ENCODE assay signal across 11 mouse cellular contexts in genomic region chr13:23717593-23718245, GRCm38 (mm10). TPM values are rescaled to one million over a fixed set of nuclear protein-coding genes. Genes with fewer than 3 reads are reported as not detected.
"Had no signal": no experiment of that assay in that cellular context is flagged by ENCODE, and none has a peak within 500 bp of the region (broad histone marks: within the 10 kb centered on the region; RNA-seq: fewer than 3 reads in every experiment).

No protein-coding gene starts in this region.

RNA-seq across cellular contexts. Expression of gene Hist1h1t, which starts 22.1 kb away (rescaled TPM):
- total RNA-seq: layer of hippocampus, adult 2 months; layer of hippocampus, postnatal 10 days; left cerebral cortex, postnatal 36 days had no signal
- polyA plus RNA-seq: inflammation-experienced regulatory T-cells, adult 6 months; intestine, postnatal 0 days; kidney, postnatal 0 days; lung, adult 2 months; midbrain, embryonic 12.5 days; midbrain, embryonic 16.5 days; neural tube, embryonic 12.5 days; thymus, postnatal 0 days had no signal

RNA-seq across cellular contexts. Expression of gene Hist1h3c, which starts 27.7 kb away (rescaled TPM):
- polyA plus RNA-seq: midbrain, embryonic 16.5 days had no signal
